Mouse (Mus musculus) lung, postnatal 4 days (tissue): ENCODE measurements around the gene H2al1j.
"Not testable (repeated sequence)": the region's sequence is repeated elsewhere in the genome, so short reads cannot be mapped to it uniquely, and the experiment has no call there.

Experiments
- DNase-seq, 2 experiments: peaks; one replicate each; pipeline ENCODE4 v3.0.0; 2021

Gene H2al1j

DNA sequence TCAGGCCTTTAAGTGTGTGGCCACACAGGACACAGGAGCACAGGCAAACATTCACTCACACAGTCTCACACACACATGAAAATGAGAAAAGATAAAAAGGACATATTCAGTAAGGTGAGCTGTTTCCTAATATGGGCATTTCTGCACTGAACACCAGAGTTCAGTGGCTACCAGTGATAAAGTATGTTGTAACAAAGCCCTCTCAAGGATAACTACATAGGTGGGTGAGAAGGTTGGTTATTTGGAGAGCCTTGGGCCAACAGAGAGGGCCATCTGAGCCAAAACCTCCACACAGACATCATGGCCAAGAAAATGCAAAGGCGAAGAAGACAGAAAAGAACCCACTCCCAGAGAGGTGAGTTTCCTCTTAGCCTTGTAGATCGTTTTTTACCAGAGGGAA is at the start of gene H2al1j:
TSS of gene H2al1j (plus strand) at position 301 of the 400 bp plus-strand sequence.
- not testable (repeated sequence) for DNase-seq

DNA sequence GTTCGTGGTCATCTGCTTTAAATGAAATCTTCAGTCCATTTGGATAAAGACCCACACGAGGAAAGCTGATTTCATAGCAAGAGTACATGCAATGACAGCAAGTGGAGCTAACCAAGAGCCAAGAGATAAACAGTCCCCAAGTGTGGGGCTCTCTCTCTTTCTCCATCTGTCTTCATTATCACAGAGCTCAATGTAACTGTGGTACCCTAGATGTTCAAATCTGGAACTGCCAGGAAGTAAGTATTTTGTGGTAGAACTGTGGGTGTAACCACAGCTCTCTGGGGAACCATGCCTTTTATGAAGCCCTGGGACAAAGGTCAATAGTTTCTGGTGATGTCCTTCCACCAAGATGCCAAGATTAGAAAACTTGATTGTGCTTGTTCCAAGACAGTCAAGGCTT is 46.9 kb upstream of the H2al1j start:
- DNase-seq = no peak

DNA sequence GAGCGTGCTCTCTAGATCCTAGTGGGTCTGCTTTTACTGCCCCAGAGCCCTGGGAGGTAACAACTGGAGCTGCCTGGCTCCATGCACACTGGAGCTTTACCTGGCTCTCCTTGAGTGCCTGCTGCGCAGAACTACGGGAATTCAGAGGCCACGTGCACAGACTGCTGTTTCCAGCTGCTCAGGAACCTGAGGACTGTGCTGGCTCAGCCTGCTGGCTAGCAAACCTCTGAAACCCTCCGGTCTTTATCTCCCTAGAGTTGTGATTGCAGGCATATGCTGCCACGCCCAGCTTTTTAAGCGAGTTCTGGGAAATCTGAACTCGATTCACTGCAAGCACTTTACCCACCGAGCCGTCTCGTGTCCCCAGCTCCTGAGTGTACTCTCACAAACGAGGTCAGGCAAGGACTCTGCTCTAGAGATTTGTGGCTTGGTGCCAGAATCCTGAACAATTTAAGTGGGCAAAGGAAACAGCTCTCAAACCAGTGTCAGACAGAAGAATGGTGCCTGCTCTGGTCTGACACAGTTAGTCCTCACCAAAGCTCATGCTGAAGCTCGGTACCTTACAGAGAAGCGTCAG is 39.2 kb upstream of the H2al1j start:
- peak; percentile 32 to 33 for DNase-seq

DNA sequence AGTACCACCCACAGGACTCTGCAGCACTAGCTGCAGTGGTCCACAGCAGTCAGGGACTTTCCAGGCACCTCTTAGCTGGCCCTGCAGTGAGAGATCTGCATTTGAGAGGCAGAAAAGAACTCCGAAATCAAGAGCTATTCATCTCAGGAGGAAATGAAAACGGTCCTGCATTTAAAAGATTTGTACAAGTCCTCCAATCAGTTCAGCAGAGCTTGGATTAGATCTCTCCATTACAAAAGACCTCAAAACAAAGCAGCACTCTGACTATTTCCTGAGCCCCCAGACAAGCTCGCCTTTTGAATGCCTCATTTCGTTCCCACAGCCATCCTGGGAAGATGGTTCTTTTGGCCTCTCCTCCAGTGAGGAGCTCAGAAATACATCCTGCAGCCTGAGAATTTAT is 38.4 kb upstream of the H2al1j start:
- no peak for DNase-seq

DNA sequence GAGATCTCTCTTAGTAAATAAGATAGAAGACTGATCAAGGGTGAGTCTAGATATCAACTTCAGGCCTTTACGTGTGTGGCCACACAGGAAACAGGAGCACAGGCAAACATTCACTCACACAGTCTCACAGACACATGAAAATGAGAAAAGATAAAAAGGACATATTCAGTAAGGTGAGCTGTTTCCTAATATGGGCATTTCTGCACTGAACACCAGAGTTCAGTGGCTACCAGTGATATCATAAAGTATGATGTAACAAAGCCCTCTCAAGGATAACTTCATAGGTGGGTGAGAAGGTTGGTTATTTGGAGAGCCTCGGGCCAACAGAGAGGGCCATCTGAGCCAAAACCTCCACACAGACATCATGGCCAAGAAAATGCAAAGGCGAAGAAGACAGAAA is 28.7 kb upstream of the H2al1j start, which contains the start of gene H2al1a:
TSS of gene H2al1a (plus strand) at position 301 of the 400 bp plus-strand sequence.
- not testable (repeated sequence) for DNase-seq

DNA sequence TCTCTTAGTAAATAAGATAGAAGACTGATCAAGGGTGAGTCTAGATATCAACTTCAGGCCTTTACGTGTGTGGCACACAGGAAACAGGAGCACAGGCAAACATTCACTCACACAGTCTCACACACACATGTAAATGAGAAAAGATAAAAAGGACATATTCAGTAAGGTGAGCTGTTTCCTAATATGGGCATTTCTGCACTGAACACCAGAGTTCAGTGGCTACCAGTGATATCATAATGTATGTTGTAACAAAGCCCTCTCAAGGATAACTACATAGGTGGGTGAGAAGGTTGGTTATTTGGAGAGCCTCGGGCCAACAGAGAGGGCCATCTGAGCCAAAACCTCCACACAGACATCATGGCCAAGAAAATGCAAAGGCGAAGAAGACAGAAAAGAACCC is 25.5 kb upstream of the H2al1j start, which contains the start of gene H2al1b:
TSS of gene H2al1b (plus strand) at position 301 of the 400 bp plus-strand sequence.
- DNase-seq = not testable (repeated sequence)

DNA sequence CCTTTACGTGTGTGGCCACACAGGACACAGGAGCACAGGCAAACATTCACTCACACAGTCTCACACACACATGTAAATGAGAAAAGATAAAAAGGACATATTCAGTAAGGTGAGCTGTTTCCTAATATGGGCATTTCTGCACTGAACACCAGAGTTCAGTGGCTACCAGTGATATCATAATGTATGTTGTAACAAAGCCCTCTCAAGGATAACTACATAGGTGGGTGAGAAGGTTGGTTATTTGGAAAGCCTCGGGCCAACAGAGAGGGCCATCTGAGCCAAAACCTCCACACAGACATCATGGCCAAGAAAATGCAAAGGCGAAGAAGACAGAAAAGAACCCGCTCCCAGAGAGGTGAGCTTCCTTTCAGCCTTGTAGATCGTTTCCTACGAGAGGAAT is 22.3 kb upstream of the H2al1j start, which contains the start of gene H2al1c:
TSS of gene H2al1c (plus strand) at position 301 of the 400 bp plus-strand sequence.
- not testable (repeated sequence) for DNase-seq

DNA sequence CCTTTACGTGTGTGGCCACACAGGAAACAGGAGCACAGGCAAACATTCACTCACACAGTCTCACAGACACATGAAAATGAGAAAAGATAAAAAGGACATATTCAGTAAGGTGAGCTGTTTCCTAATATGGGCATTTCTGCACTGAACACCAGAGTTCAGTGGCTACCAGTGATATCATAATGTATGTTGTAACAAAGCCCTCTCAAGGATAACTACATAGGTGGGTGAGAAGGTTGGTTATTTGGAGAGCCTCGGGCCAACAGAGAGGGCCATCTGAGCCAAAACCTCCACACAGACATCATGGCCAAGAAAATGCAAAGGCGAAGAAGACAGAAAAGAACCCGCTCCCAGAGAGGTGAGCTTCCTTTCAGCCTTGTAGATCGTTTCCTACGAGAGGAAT is 19.1 kb upstream of the H2al1j start, which contains the start of gene H2al1d:
TSS of gene H2al1d (plus strand) at position 301 of the 400 bp plus-strand sequence.
- not testable (repeated sequence) for DNase-seq

DNA sequence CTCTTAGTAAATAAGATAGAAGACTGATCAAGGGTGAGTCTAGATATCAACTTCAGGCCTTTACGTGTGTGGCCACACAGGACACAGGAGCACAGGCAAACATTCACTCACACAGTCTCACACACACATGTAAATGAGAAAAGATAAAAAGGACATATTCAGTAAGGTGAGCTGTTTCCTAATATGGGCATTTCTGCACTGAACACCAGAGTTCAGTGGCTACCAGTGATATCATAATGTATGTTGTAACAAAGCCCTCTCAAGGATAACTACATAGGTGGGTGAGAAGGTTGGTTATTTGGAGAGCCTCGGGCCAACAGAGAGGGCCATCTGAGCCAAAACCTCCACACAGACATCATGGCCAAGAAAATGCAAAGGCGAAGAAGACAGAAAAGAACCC is 16.0 kb upstream of the H2al1j start, which contains the start of gene H2al1e:
TSS of gene H2al1e (plus strand) at position 301 of the 400 bp plus-strand sequence.
- not testable (repeated sequence) for DNase-seq

DNA sequence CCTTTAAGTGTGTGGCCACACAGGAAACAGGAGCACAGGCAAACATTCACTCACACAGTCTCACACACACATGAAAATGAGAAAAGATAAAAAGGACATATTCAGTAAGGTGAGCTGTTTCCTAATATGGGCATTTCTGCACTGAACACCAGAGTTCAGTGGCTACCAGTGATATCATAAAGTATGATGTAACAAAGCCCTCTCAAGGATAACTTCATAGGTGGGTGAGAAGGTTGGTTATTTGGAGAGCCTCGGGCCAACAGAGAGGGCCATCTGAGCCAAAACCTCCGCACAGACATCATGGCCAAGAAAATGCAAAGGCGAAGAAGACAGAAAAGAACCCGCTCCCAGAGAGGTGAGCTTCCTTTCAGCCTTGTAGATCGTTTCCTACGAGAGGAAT is 12.8 kb upstream of the H2al1j start, which contains the start of gene H2al1f:
TSS of gene H2al1f (plus strand) at position 301 of the 400 bp plus-strand sequence.
- not testable (repeated sequence) for DNase-seq

DNA sequence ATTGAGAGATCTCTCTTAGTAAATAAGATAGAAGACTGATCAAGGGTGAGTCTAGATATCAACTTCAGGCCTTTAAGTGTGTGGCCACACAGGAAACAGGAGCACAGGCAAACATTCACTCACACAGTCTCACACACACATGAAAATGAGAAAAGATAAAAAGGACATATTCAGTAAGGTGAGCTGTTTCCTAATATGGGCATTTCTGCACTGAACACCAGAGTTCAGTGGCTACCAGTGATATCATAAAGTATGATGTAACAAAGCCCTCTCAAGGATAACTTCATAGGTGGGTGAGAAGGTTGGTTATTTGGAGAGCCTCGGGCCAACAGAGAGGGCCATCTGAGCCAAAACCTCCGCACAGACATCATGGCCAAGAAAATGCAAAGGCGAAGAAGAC is 9.7 kb upstream of the H2al1j start, which contains the start of gene H2al1g:
TSS of gene H2al1g (plus strand) at position 301 of the 400 bp plus-strand sequence.
- not testable (repeated sequence) for DNase-seq

DNA sequence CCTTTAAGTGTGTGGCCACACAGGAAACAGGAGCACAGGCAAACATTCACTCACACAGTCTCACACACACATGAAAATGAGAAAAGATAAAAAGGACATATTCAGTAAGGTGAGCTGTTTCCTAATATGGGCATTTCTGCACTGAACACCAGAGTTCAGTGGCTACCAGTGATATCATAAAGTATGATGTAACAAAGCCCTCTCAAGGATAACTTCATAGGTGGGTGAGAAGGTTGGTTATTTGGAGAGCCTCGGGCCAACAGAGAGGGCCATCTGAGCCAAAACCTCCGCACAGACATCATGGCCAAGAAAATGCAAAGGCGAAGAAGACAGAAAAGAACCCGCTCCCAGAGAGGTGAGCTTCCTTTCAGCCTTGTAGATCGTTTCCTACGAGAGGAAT is 6.4 kb upstream of the H2al1j start, which contains the start of gene H2al1h:
TSS of gene H2al1h (plus strand) at position 301 of the 400 bp plus-strand sequence.
- not testable (repeated sequence) for DNase-seq

DNA sequence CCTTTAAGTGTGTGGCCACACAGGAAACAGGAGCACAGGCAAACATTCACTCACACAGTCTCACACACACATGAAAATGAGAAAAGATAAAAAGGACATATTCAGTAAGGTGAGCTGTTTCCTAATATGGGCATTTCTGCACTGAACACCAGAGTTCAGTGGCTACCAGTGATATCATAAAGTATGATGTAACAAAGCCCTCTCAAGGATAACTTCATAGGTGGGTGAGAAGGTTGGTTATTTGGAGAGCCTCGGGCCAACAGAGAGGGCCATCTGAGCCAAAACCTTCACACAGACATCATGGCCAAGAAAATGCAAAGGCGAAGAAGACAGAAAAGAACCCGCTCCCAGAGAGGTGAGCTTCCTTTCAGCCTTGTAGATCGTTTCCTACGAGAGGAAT is 3.3 kb upstream of the H2al1j start, which contains the start of gene H2al1i:
TSS of gene H2al1i (plus strand) at position 301 of the 400 bp plus-strand sequence.
- DNase-seq = not testable (repeated sequence)

DNA sequence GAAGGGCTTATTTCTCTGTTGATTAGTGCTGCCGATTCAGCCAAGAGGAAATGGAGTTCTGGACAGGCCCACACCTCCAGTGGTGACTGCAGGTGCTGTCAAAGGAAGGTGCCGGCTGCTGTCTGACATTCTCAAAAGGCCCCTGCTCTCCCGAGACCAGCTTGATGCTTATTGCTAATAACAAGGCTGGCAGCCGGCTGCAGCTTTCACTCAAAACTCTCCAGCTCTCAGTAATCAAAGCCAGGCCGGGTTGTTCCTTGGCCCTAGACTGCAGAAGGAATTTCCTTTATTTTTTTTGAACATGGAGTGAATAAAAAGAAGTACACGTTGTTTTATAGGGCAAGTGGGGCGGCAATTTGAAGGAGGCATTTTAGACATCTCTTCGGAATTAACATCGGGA is 18.1 kb downstream of the H2al1j start:
- DNase-seq = peak in 1 of 2 experiments; percentile 34

DNA sequence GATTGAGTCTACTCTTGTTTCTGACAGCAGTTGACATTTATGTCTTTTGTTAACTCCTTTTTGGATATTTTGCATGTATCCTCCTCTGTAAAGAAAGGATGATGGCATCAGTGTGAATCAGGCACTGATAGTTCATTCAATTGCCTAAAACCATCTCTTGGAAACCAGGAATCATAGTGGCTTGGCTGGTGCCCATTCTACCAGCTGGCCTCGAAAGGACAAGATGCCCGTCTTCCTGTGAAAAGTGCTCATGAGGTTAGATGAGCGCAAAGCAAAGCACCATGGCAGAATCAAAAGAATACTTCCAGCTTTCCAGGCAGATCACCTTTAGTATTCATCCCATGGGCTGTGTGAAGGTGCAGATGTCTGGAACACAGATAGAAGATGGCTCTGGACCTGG is 19.1 kb downstream of the H2al1j start:
- DNase-seq = no peak

DNA sequence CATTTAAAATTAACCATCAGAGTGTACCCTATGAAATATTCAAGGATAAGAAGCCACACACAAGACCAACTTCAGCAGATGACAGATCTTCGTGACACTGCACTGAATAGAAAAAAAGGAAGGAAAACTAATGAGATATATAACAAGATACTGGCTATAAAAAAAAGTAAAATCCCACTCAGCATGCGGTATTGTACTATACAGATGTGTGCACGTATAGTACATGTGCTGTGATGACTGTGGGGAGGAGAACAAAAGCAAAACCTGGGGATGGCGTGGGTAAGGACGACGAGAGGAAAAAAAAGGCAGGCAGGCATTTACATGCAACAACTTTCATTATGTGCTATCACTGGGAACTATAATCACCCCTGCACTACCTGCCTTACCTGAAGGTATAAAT is 33.2 kb downstream of the H2al1j start:
- DNase-seq = no peak

DNA sequence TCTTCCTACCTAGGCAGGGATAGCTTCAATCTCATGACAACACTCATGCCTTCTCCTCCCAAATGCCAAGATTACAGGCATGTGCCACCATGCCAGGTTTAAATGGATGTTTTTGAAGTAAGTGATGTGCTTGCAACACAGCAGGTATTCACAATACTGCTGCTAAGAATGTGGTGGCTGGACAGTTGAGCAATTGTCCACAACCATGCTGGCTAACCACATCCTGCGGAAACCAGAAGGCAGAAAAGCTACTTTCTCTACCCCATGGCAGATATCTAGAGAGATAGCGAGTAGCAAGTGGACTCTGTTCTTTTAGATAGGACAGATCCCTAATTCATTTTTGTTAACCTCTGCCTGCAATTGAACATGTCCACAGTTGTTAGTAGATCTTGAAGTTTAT is 33.6 kb downstream of the H2al1j start:
- no peak for DNase-seq

DNA sequence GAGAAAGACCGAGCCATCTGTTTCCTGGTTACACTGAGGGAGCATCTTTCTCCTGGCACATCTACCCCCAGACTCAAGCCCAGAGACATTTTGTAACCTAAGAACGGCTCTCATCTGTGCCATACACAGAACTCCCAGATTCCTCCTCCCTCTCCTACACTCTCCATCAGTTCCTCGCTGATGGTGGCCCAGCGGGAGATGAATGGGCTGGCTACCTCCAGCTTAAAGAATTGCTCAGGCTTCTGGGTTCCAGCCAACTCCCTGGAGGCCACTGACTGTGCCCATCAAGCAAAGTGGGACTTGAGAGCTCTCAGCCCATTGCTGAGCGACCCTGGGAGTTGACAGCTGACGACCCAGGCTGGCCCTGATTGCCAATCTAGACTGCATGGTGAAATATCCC is 36.3 kb downstream of the H2al1j start:
- DNase-seq = peak in 1 of 2 experiments; percentile 43

DNA sequence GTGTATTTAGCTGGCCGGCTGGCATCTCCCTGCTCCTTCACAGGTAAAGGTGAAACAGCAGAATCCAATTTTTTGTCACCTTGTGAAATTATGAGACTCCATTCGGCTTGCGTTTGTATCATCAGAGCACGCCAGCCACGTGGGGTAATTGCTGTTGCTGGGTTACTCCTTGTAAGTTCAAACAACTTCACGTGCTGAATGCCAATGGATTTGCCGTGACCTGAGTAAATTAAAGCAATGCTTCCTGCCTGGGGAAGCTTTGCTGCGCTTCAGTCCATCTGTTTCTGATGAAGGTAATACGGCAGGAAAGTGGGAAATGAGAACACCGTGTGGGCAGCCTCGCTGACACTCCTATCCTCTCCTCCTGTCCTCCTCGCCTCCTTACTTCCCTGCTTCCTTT is 37.5 kb downstream of the H2al1j start:
- no peak for DNase-seq
